Comparison of ENCODE assay signal across 9 mouse cellular contexts in the genomic region with DNA sequence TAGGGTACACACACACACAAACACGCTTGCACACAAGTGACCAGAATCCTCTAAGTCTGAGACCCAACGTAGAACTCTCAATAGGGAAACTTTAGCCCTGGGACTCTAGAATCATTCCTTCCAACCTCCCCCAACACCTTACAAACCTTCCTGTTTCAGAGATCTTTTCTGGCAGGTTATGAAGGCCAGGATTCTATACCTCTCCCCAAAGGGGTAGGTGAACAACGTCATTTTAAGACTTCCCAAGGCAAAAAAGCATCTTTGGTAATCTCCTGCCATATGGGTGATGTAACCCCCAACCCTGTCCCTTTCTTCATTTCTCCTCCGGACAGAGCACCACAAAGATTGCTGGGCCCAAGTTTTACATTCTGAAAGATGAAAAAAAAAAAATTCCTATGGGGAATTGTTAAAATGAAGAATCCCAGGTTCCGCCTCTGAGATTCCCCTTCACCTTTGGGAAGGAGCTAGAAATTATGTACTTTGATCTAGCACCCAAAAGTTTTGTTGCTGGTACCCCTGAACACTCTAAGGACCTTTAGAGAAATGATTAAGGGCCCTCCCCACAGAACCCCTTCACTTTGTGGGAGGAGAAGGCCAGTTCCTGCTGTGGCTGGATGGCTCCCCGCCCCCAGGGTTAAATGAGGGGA. TPM values are rescaled to one million over a fixed set of nuclear protein-coding genes. Genes with fewer than 3 reads are reported as not detected.
DNase-seq lines count a peak whose midpoint lies in the region; ATAC-seq and TF ChIP-seq lines count a peak whose summit lies in the region.
"Had no signal": no experiment of that assay in that cellular context is flagged by ENCODE, and none has a peak within 500 bp of the region (broad histone marks: within the 10 kb centered on the region; RNA-seq: fewer than 3 reads in every experiment).

No protein-coding gene starts in this region.

- H3K4me3 ChIP-seq in left cerebral cortex, adult 2 months = peak overlapping the region; percentile 71
- H3K4me3 ChIP-seq in embryonic facial prominence, embryonic 11.5 days (ENCODE audit: low read depth, low read length) = peak overlapping the region; percentile 96
- H3K4me3 ChIP-seq in myocyte = peak overlapping the region; percentile 46

- peak overlapping the region; percentile 100 for H3K4me2 ChIP-seq in embryonic facial prominence, embryonic 11.5 days (ENCODE audit: low read depth, low read length)
- peak overlapping the region; percentile 87 for H3K4me2 ChIP-seq in myocyte (ENCODE audit: low read depth)

- TF ChIP-seq CTCF in left cerebral cortex, adult 2 months (IDR thresholded peaks at IDR 0.05) = no peak

- H3K36me3 ChIP-seq in embryonic facial prominence, embryonic 11.5 days (replicated peaks; ENCODE audit: control insufficient read depth, insufficient read depth, low read depth, low read length) = no peaks in the 10 kb centered on the region
- H3K36me3 ChIP-seq in myocyte (ENCODE audit: control insufficient read depth, insufficient read depth) = peaks cover 5% of the 10 kb centered on the region

- H3K4me1 ChIP-seq in embryonic facial prominence, embryonic 11.5 days (ENCODE audit: control insufficient read depth, insufficient read depth, low read length) = peaks cover 18% of the 10 kb centered on the region

- H3K9ac ChIP-seq in embryonic facial prominence, embryonic 11.5 days (replicated peaks; ENCODE audit: low read length) = peak overlapping the region; percentile 93

- peak overlapping the region; percentile 68 for H3ac ChIP-seq in myocyte (ENCODE audit: control insufficient read depth, insufficient read length)

- WGBS in embryonic facial prominence, embryonic 11.5 days = 45% methylated on average over 6 of the region's 6 CpGs

- no peak for ATAC-seq in embryonic facial prominence, embryonic 11.5 days (replicated peaks; ENCODE audit: insufficient number of reproducible peaks, low FRiP score, low TSS enrichment, low read depth)
- peak; percentile 28 for ATAC-seq in inflammation-experienced regulatory T-cells, adult 6 months

- no peak for TF ChIP-seq POLR2A in myocyte (IDR thresholded peaks at IDR 0.05; ENCODE audit: insufficient read length, low read depth)

- H3K27me3 ChIP-seq in embryonic facial prominence, embryonic 11.5 days (ENCODE audit: control insufficient read depth, insufficient read depth, low read length) = no peaks in the 10 kb centered on the region
- H3K27me3 ChIP-seq in myocyte (ENCODE audit: control insufficient read depth, insufficient read depth, insufficient read length) = no peaks in the 10 kb centered on the region

- peaks cover 34% of the 10 kb centered on the region for H3K79me2 ChIP-seq in myocyte (ENCODE audit: control insufficient read depth, insufficient read depth)

- no peaks in the 10 kb centered on the region for H3K9me3 ChIP-seq in embryonic facial prominence, embryonic 11.5 days (replicated peaks; ENCODE audit: control insufficient read depth, low read length)

- DNase-seq in left cerebral cortex, adult 2 months (ENCODE audit: extremely low spot score in 1 of 2, low spot score in 2 of 2) = no peak
- DNase-seq in left cerebral cortex, postnatal 25 days (ENCODE audit: low spot score in 2 of 2) = no peak
- DNase-seq in embryonic facial prominence, embryonic 11.5 days (ENCODE audit: low spot score) = no peak
- no peak for DNase-seq in natural killer cell, adult 2 months (ENCODE audit: low spot score in 2 of 2)
- DNase-seq in gastrocnemius, postnatal 4 days (ENCODE audit: low spot score in 2 of 2) = no peak
- DNase-seq in right cerebral cortex, adult 2 months (ENCODE audit: low spot score in 2 of 2) = no peak

- intact Hi-C loops in left cerebral cortex, adult 2 months (cut with DNase I) = loop anchor here (2.0 to 10.0 kb wide), 2 partner anchors 51 to 665 kb away; partner anchors contain the start of genes Ankrd40, Luc7l3 and Pdk2
- intact Hi-C loops in left cerebral cortex, postnatal 25 days (cut with DNase I) = loop anchor here (5.0 kb wide), 2 partner anchors 47 to 663 kb away; partner anchors contain the start of gene Ankrd40

- peak overlapping the region; percentile 98 for H3K27ac ChIP-seq in left cerebral cortex, adult 2 months
- H3K27ac ChIP-seq in embryonic facial prominence, embryonic 11.5 days (replicated peaks; ENCODE audit: low read depth, low read length) = peak overlapping the region; percentile 89

TF ChIP-seq in myocyte, 11 proteins besides CTCF, POLR2A, EP300 and RAD21:
- TF ChIP-seq TCF3 (IDR thresholded peaks at IDR 0.05; ENCODE audit: insufficient read length, low read depth) (no peak), TCF12 (IDR thresholded peaks at IDR 0.05; ENCODE audit: insufficient read depth, poor library complexity, severe bottlenecking) (no peak), USF1 (IDR thresholded peaks at IDR 0.05; ENCODE audit: low read depth) (no peak)

RNA-seq across cellular contexts. Expression of gene Ppp1r9b, which starts 0.6 kb away (rescaled TPM):
- 100 to 1,000 TPM; 709 to 735 TPM for total RNA-seq in left cerebral cortex, adult 2 months (2021)
- total RNA-seq in left cerebral cortex, postnatal 25 days (2021) = 100 to 1,000 TPM; 675 to 703 TPM
- 9.9 and 10.5 TPM in 2 replicates for polyA plus RNA-seq in embryonic facial prominence, embryonic 11.5 days (2014; fragmentation: Nextera tagmentation; extraction: Ambion mirVana)
- 10 to 100 TPM; 19.1 to 24.8 (median 24.8) TPM for polyA plus RNA-seq in inflammation-experienced regulatory T-cells, adult 6 months (2017; shearing (Covaris generic))
- 42.4 TPM for polyA plus RNA-seq in myocyte (2012; fragmentation: generic; extraction: Trizol)
- total RNA-seq in gastrocnemius, postnatal 4 days (2021) = 10 to 100 TPM; 64.9 to 69.2 TPM

RNA-seq across cellular contexts. Expression of gene Sgca, which starts 14.1 kb away (rescaled TPM):
- under 1 TPM in 1 of 2 experiments, not detected in 1; 0.35 TPM for total RNA-seq in left cerebral cortex, adult 2 months (2021)
- under 1 TPM in 1 of 2 experiments, not detected in 1; 0.46 TPM for total RNA-seq in left cerebral cortex, postnatal 25 days (2021)
- polyA plus RNA-seq in embryonic facial prominence, embryonic 11.5 days (2014; fragmentation: Nextera tagmentation; extraction: Ambion mirVana) = 0.38 and 0.84 TPM in 2 replicates
- not detected for polyA plus RNA-seq in inflammation-experienced regulatory T-cells, adult 6 months (2017; shearing (Covaris generic))
- polyA plus RNA-seq in myocyte (2012; fragmentation: generic; extraction: Trizol) = 303 TPM
- 100 to 1,000 TPM; 169 to 222 TPM for total RNA-seq in gastrocnemius, postnatal 4 days (2021)

RNA-seq across cellular contexts. Expression of gene Samd14, which starts 19.5 kb away (rescaled TPM):
- total RNA-seq in left cerebral cortex, adult 2 months (2021) = 10 to 100 TPM; 25.1 to 30.1 TPM
- total RNA-seq in left cerebral cortex, postnatal 25 days (2021) = 10 to 100 TPM; 30.8 to 31.1 TPM
- polyA plus RNA-seq in embryonic facial prominence, embryonic 11.5 days (2014; fragmentation: Nextera tagmentation; extraction: Ambion mirVana) = 31.1 and 33.9 TPM in 2 replicates
- under 1 TPM; 0.18 to 0.61 (median 0.46) TPM for polyA plus RNA-seq in inflammation-experienced regulatory T-cells, adult 6 months (2017; shearing (Covaris generic))
- polyA plus RNA-seq in myocyte (2012; fragmentation: generic; extraction: Trizol) = 14.4 TPM
- total RNA-seq in gastrocnemius, postnatal 4 days (2021) = 10 to 100 TPM; 10.8 to 11.4 TPM

RNA-seq across cellular contexts. Expression of gene Hils1, which starts 22.8 kb away (rescaled TPM):
- total RNA-seq in left cerebral cortex, adult 2 months (2021) = not detected
- total RNA-seq in left cerebral cortex, postnatal 25 days (2021) = not detected
- not detected in 2 replicates for polyA plus RNA-seq in embryonic facial prominence, embryonic 11.5 days (2014; fragmentation: Nextera tagmentation; extraction: Ambion mirVana)
- polyA plus RNA-seq in inflammation-experienced regulatory T-cells, adult 6 months (2017; shearing (Covaris generic)) = not detected
- polyA plus RNA-seq in myocyte (2012; fragmentation: generic; extraction: Trizol) = 0.37 TPM
- not detected for total RNA-seq in gastrocnemius, postnatal 4 days (2021)
- total RNA-seq: adrenal gland, postnatal 10 days had no signal

RNA-seq across cellular contexts. Expression of gene Pdk2, which starts 50.9 kb away (rescaled TPM):
- total RNA-seq in left cerebral cortex, adult 2 months (2021) = 100 to 1,000 TPM; 109 to 112 TPM
- 10 to 100 TPM; 87.3 to 88.7 TPM for total RNA-seq in left cerebral cortex, postnatal 25 days (2021)
- polyA plus RNA-seq in embryonic facial prominence, embryonic 11.5 days (2014; fragmentation: Nextera tagmentation; extraction: Ambion mirVana) = 15.5 and 17.0 TPM in 2 replicates
- polyA plus RNA-seq in inflammation-experienced regulatory T-cells, adult 6 months (2017; shearing (Covaris generic)) = 1 to 10 TPM; 2.4 to 9.2 (median 8.2) TPM
- polyA plus RNA-seq in myocyte (2012; fragmentation: generic; extraction: Trizol) = 33.3 TPM
- total RNA-seq in gastrocnemius, postnatal 4 days (2021) = 100 to 1,000 TPM; 254 to 274 TPM

Comparison
In these comparisons a context has a peak if more than half of its experiments do, and no peak if none do; other contexts are left out.
1. H3K4me3 ChIP-seq: peak in every context shown above with its lines; median percentile 96 in embryonic facial prominence, embryonic 11.5 days; 71 in left cerebral cortex, adult 2 months; 46 in myocyte.
2. RNA of gene Ppp1r9b, which starts 0.6 kb away (total RNA-seq): 709 to 735 TPM in left cerebral cortex, adult 2 months and 675 to 703 TPM in left cerebral cortex, postnatal 25 days; 64.9 to 69.2 TPM in gastrocnemius, postnatal 4 days; every median in the first group is over 4 times any median in the second.
3. RNA of gene Sgca, which starts 14.1 kb away (total RNA-seq): 169 to 222 TPM in gastrocnemius, postnatal 4 days; 0.46 TPM in left cerebral cortex, postnatal 25 days and 0.35 TPM in left cerebral cortex, adult 2 months; every median in the first group is over 100 times any median in the second.